Mouse (Mus musculus) bone marrow macrophage, adult 2 months (primary cell): ENCODE data around the gene Flii.

Experiments
- CTCF ChIP-seq: IDR thresholded peaks from 2 replicates; pipeline ENCODE4 v1.5.1; 2012; ENCODE audit warnings: low read depth, mild to moderate bottlenecking, low read length, moderate library complexity
- POLR2A ChIP-seq: IDR thresholded peaks from 2 replicates; pipeline ENCODE4 v1.6.1; 2012; ENCODE audit warnings: mild to moderate bottlenecking, low read depth, low read length, borderline replicate concordance

GRCm38 (mm10) chr11:60776107-60776828, 49.2 kb upstream of the Flii start:
- TF ChIP-seq POLR2A (no peak), CTCF (no peak)
